Mouse (Mus musculus) thymus, adult 18-20 months (tissue): ENCODE results near the gene Myrfl.

Experiments used
- DNase-seq, 2 experiments: peaks; one replicate each; pipeline ENCODE4 v3.0.0; 2022; ENCODE audit warnings: mixed read lengths in 2 of 2

Myrfl gene

DNA sequence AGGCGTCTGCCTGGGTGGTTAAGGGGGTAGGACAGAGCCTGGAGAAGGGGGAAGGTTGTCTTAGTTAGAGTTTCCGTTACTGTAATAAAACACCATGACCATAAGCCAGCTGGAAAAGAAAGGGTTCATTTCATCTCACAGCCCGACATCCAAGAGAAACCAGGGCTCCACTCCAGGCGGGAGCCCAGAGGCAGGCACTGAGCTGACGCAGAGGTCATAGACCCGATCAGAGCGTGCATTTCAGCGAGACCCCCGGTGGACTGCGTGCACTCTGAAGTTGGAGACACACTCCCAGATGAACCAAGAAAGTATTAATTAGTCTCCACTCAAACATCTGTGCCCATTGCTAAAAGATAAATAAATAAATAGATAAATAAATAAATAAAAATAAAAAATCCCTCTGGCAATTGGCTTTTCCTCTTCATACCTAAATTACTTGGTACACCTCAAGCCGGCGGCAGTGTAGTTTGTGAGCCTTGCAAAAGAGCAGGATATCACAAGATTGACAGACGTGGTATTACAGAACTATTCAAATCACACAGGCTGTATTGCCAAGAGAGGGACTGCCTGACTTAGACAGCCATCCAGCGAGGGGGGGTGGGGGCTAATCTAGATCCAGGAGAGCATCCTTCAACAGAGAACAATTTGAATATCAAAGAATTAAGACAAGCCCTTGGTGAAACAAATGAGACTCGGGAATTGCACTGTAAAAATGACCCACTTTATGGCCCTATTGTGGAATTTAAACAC is 81.2 kb downstream of the Myrfl start:
- DNase-seq: no peak

DNA sequence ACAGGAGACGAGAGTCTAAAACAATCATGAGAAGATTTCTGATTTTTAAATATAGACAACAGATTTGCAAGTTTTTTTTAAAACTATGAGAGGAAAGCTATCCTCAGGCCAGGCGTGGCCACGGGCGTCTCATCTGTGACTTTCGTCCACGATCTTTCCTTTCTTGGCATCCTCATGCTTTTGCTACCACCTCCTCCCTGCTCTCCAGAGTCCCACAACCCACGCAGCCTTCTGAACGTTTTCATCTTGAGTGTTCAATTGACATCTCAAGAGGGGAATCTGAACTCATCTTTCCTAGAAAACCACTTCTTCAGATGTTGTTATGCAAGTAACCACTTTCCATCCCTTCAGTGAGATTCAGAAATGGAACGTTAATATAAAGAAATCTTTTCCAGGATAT is 83.6 kb downstream of the Myrfl start:
- no peak for DNase-seq

DNA sequence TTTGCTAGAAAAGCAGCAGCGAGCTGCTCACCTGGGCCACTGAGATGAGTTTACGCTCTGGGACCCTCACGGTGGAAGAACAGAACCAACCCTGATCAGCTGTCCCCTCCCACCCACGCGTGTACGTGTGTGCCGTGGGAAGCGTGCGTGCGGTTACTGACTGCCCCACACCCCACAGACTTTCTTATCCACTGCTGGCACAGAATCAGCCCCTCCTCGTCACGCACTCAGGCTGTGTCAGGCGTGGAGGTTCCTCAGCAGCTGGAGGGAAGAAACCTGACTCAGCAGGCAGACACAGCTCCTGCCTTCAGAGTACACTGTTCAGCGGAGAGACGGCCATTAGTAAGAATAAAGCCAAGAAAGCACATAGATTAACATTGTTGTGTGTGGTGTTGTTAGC is 86.0 kb downstream of the Myrfl start:
- DNase-seq: no peak

DNA sequence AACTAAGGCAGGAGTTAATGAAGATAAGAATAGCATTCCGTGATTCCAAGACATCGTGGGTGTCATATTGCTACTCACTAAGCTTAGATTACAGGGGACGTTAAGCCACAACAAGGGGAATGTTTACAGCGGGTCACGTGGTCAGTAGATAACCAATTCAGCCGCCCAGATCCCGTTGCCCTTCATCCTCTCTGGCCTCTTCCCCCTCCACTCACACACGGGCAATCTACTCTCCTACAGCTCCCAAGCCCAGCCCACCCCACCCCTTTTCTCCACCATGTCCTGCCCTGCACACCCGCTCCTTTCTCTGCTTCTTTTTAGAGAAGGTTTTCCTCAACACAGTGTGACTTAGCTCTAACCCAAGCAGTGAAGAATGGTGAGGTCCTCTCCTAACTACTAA is 87.3 kb downstream of the Myrfl start:
- no peak for DNase-seq

DNA sequence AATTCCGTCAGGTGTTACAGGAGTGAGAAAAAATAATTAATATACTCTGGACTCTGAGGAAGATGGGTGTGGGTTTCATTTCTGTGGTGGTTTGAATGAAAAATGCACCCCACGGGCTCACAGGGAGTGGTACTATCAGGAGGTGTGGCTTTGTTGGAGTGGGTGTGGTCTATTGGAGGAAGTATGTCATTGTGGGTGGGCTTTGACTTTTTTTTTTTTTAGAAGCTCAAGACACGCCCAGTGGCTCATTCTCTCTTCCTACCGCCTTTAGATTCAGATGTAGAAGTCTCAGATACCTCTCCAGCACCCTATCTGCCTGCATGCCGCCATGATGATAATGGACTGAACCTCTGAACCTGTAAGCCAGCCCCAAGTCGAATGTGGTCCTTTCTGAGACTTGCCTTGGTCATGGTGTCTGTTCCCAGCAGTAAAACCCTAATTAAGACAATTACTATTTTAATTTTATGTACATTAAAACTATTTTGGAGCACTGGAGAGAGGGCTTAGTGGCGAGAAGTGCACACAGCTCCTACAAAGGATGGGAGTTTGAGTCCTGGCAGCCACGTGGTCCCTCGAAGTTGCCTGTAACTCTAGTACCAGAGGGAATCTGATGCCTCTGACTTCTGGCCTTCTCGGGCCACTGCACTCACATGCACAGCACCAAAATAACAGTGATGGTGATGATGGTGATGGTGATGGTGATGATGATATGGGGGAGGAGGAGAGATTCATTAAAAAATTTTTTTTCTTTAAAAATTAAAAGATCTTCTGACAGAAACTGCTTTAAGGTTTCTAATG is 88.0 kb downstream of the Myrfl start:
- DNase-seq: no peak

DNA sequence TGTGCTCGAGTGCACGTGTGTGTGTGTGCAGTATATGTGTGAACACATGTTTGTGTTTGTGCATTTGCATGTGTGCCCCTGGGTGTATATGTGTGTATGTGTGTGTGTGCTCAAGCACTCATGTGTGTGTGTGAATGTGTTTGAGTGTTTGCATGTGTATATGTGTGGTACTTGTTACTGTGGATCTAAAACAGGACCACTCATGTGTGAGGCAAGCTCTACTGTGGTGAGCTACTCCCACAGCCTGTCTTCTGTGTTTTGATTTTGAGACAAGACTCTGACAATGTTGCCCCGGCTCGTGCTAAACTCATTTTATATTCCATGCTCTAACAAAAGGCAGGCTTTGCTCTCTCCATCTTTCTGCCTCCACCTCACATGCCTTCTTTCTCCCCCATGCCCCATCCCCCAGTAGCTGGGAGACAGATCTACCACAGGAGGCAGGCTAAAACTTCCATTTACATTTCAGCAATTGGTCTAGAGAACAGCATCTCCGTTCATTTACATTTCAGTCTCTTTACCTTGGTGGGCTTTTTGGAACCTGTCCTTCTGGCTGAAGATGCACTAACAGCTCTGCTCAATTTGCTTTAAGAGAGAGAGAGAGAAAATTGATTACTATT is 94.4 kb downstream of the Myrfl start:
- no peak for DNase-seq

DNA sequence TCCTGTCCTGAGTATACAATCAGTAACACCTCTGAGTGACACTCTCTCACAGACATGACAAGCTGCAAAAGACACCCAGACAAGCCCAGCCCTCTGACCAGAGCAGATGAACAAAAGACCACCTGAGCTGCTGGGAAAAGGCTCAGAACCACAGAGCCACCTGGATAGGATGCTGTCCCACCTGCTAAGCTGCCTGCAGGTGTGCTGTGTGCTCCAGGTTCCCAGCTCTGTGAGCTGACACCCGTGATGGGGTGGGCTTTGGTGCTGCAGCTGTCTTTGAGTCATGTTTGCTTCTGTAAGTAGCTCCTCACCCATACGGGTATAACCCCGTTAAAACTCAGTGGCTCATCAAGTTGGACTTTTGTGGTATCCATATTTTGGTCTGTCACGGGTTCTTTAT is 95.4 kb downstream of the Myrfl start:
- peak; percentile 3 to 23 for DNase-seq

DNA sequence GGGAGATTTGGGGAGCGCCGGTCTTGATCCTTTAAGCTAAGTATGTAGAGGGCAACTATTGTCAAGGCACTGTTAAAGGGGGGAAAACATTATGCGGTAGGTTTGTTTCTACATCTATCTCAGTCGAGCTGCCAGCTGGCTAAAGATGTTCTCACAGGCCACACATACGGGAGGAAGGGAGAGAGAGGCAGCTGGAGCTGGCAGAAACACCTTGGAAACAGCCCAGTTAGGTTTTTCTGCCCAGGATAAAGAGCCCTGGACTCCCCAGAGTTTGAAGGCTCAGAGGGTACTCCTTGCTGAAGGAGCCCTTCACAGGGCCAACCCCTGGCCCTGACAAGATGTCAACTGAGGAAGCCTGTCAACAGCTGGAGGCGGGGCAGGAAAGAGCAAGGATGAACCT is 100.7 kb downstream of the Myrfl start:
- no peak for DNase-seq

DNA sequence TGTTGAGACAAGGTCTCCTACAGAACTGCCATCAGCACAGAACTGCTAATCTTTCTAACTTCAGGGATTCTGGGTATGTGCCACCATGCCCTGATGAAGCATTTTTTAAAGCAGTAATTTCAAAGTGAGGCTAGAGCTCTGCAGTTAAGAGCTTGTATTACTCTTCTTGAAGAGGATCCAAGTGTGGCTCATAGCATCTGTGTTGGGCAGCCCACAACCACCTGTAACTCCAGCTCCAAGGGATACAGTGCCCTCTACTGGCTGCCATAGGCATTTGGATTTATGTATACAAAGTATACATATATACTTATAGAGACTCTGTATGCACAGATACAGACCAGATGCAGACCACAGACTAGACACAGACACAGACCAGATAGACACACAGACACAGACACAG is 107.6 kb downstream of the Myrfl start:
- no peak for DNase-seq

DNA sequence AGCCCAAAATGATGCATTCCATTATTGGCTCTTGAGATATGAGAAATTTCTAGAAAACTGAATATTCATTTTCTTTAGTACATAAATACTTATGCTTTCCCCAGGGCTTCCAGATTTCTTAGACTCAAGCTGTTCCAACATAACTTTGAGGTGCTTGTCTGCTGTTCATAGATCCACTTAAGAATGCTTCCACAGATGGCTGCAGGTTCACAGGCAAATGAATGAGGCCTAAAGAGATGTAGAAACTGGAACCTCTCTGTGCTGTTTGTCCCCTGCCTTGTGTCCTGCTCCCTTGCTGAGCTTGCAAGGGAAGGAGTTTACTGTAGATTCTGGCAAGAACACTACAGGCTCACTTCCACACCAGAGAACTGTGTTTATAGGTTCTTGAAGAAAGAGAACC is 108.3 kb downstream of the Myrfl start:
- DNase-seq: no peak

DNA sequence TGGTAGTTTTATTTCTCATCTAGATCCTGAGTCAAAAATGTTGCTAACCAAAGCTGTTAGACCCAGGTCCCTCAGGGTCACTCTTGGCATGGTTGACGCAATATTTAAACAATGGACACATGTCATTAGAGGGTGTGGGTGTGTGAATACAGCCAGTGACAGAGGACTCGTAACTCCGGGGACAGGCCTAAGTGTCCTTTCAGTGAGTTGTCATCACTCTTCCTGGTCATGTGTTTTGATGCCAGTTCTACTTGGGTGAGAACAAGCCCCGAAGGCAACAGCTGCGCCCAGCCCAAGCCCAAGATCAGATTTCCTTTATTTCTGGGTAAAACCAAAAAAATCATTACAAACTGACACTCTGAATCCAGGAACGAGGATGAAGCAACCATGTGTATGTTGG is 112.6 kb downstream of the Myrfl start:
- no peak for DNase-seq

DNA sequence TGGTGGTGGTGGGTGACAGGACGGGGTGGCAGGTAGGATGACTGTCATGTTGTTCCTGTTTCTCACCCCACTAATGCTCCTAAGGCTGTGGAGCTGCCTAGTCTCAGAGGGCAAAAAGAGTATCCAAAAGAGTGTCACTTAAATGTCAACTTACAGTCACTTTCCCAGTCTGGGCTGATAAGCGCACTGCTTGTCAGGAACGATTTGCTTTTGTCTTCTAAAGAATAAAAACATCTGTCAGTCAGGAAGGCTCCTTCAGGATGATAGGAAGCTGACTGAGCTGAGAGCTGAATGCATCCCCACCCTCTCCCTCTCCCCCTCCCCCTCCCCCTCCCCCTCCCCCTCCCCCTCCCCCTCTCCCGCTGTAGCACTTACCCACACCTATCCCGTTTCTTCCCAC is 113.7 kb downstream of the Myrfl start:
- DNase-seq: no peak

DNA sequence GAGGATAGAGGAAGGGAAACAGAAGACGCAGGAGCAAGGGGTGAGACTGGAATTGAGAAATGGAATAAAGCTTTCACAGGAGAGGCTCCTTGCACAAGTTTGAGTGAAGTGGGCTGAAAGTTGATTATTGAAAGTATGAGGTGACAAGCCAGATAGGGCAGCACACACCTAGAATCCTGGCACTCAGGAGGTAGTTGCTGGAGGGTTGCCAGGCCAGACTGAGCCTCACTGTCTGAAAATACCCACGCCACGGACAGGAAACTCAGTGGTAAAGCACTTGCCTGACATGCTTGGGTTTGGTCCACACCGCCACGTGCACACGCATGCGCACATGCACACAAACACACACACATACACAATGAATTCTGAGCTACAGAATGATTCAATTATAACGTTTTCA is 118.8 kb downstream of the Myrfl start:
- DNase-seq: no peak

DNA sequence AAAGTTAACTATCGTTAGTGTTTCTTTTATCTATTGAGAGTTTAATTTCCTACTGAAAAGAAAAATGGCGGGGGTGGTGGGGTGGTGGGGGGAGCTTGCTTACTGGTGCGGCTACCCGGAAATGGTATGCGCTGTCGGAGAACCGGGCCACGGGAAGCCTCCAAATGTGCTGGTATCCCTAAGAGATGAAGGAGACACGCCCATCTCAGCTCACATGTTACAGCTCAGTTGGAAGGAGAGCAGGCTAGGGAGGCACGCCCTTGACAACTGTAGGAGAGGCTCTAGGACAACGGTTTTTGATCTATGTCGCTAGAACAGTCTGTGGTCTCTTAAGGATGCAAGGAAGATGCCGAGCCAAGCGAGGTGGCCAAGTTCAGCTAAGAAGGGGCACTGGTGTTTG is 119.9 kb downstream of the Myrfl start:
- DNase-seq: no peak

DNA sequence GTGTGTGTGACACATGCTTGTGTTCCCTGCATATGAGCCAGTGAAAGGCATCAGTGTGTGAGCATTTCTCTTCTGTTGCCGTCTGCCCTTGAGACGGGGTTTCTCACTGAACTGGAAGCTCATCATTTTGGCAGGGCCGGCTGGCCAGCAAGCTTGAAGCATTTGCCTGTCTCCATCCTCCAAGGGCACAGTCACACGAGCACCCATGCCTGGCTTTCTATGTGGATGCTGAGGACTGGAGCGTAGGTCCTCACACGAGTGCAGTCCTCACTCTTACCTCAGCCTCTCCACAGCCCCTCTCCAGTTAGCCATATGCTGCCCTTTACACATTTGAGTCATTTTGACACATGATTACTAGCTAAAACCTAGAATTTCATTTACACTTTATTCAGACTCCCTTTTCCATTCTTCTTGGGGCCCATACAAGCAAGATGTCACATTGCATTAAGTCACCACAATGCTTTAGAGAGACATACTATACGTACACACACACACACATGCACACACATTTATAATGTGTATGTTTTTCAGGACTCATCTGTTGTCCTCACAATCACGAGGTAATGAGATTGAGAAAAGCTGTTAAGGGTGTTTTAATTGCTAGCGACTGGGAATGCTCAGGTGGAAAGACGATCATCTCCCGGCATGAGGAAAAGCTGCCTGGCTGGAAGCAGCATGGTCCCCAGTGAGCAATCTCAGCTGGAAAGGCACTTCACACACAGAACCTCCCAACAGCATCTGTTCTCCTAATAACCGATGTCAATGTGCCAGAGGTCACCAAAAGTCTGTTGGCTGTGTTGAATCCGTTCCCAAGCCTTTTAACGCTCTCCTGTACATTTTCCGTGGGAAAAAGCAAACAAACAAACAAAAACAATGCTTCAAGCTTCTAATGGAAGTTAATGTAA is 122.6 kb downstream of the Myrfl start:
- DNase-seq: no peak

DNA sequence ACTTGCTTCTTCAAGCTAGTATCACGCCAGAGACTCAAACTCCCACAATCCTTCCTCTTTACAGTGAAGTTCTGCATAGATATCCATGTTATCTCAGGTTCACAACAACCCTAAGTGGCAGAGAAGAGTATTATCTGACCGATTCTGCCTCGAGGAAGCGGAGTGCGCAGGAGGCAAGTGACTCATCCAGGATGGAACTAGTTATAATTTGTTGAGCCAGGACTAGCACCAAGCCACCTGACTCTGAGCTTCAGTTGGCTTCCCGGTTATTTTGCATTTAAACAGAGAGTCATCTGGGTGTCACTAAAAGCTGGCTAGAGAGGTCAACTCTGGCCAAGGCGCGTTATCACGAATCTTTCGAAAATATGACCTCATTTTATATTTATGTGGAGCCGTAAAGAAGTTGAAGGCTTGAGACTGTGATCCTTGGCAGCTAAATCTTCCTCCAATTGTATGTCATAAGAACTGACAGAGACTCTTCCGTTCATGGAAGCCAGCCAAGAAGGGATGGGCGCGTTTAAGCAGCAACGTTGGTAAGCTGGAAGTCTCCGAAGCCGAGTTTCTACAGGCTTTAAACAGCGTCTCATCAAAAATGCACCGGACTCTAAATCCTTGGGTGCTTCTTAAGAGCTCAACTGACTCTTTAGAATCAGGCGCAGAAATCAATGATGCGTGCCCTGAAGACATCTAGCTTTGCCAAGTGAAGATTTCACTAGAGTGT is 125.3 kb downstream of the Myrfl start:
- no peak for DNase-seq

DNA sequence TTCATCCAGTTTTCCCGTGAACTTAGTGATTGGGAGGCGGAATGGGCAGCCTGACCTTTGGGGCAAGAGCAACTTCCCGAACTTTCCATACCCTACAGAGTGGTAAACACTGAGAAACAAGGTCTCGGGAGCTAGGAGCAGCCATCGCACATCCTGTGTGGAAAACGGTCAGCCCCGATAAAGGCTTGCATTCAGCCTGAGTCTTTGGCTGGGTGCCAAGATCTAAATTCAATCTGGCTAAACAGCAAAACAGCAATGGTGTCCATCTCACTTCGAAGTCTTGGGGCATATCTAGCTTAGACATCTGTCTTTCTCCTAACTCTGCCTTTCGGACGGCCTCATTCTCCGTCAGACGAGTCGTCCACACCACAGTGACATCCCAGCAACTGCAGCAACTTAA is 128.1 kb downstream of the Myrfl start:
- DNase-seq: no peak

DNA sequence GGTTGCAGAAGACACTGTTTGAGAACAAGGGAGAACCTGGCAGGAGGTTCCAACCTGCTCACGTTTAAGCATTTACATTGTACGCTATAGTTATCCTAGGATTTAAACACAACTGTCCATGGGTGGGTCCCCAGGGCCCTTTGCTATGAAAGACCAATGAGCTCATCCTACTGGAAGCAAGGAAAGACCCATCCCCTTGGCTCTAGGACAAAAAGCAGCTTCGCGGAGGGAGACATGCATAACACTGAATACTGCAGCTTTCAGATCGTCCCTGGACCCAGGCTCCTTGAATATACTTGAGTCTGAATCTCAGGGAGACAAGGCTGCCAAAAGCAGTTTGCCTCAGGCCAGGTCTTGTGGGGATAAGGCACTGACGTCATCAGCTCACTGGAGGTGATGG is 130.2 kb downstream of the Myrfl start:
- no peak for DNase-seq

DNA sequence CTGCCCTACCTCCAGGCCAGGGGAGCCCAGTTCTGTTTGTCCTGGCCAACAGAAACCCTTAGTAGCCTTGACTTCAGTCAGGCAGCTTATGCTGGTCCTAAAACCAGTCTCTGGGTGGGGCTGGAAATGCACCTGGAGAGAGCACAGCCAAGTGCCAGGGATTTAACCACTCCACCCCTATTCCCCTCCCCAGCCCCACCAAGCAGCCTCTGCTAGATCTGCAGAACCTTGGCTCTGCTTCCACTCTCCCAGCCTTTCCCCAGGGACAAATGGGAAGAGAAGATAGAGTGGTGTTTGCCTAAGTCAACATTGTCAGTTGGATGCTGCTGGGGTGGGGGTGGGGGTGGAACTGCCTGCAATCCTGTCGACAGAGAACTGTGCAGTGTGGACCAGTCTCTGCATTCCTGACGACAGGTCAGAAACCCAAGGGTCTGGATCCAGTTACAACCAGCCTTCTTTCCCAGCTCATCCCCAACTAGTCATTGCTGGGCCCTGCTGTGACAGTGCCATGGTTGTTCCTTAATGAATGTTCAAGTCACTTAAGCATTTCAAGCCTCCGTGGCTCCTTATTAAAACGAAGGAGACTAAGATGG is 135.1 kb downstream of the Myrfl start:
- DNase-seq: no peak

DNA sequence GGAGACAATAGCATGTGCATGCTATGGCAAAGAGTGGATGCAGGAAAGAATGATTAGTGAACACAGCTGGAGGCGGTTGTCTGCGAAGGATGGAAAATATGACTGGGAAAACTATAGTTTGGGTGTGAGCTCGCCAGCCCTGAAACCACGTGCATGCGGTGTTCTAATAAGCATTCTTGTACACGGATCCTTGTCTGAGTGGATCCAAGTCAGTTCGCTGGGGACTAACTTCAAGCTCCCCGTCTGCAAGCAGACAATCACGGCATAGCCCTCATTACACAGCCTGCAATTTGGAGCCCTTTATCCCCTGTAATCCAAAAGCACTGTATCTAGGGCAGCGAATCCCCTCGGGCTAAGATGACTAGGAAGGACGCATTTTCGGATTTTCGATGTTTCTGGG is 136.2 kb downstream of the Myrfl start:
- DNase-seq: no peak

DNA sequence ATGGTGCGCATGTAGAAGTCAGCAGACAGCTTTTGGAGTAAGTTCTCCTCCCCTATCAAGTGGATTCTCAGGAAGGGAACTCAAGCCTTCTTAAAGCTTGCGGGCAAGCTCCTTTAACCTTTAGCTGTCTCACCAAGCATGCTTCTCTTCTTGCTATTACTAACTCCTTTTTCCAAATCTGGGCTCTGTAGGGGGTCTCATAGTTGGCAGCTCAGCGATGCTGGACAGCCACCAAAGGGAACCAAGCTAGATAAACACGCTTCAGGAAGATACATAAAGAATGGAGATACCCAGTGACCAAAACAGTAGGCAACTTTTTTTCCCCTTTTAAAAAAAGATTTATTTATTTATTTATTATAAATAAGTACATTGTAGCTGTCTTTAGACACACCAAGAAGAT is 136.9 kb downstream of the Myrfl start:
- DNase-seq: no peak
